Mouse (Mus musculus): ENCODE measurements around the gene L1td1.
"Not testable (repeated sequence)": the region's sequence is repeated elsewhere in the genome, so short reads cannot be mapped to it uniquely, and the experiment has no call there.

Gene L1td1

GRCm38 (mm10) chr4:98726590-98727237 lies at the start of gene L1td1:
Gene L1td1 (plus strand): TSS chr4:98726734.
- no peak for DNase-seq

- DNase-seq, result no peak
Measured at GRCm38 (mm10) chr4:98677506-98677905, 49.0 kb upstream of the L1td1 start.

- DNase-seq, result no peak
Measured at GRCm38 (mm10) chr4:98686678-98687267, 39.8 kb upstream of the L1td1 start.

- DNase-seq, result no peak
Measured at GRCm38 (mm10) chr4:98688116-98688515, 38.4 kb upstream of the L1td1 start.

GRCm38 (mm10) chr4:98688520-98688919 lies 38.0 kb upstream of the L1td1 start:
- DNase-seq, result no peak

GRCm38 (mm10) chr4:98689988-98690387 lies 36.5 kb upstream of the L1td1 start:
- DNase-seq, result peak in 1 of 2 experiments; percentile 31

- DNase-seq, result no peak
Measured at GRCm38 (mm10) chr4:98693465-98694185, 32.9 kb upstream of the L1td1 start.

GRCm38 (mm10) chr4:98697932-98698331 lies 28.6 kb upstream of the L1td1 start:
- DNase-seq, result no peak

GRCm38 (mm10) chr4:98698921-98699320 lies 27.6 kb upstream of the L1td1 start:
- DNase-seq, result no peak

GRCm38 (mm10) chr4:98700156-98700555 lies 26.4 kb upstream of the L1td1 start:
- no peak for DNase-seq

GRCm38 (mm10) chr4:98702201-98702894 lies 24.2 kb upstream of the L1td1 start:
- DNase-seq, result peak; percentile 76 to 88

GRCm38 (mm10) chr4:98710891-98711290 lies 15.6 kb upstream of the L1td1 start:
- no peak for DNase-seq

GRCm38 (mm10) chr4:98717735-98718546 lies 8.6 kb upstream of the L1td1 start:
- no peak for DNase-seq

- DNase-seq, result no peak
Measured at GRCm38 (mm10) chr4:98718547-98718917, 8.0 kb upstream of the L1td1 start.

- DNase-seq, result peak; percentile 75 to 76
Measured at GRCm38 (mm10) chr4:98722454-98722853, 4.1 kb upstream of the L1td1 start.

- DNase-seq, result not testable (repeated sequence)
Measured at GRCm38 (mm10) chr4:98724682-98725081, 1.9 kb upstream of the L1td1 start.

GRCm38 (mm10) chr4:98725439-98725838 lies 1.1 kb upstream of the L1td1 start:
- no peak for DNase-seq

GRCm38 (mm10) chr4:98727295-98727958 lies 893 bp downstream of the L1td1 start:
- DNase-seq, result no peak

GRCm38 (mm10) chr4:98727959-98728347 lies 1.4 kb downstream of the L1td1 start:
- no peak for DNase-seq

GRCm38 (mm10) chr4:98728716-98729115 lies 2.2 kb downstream of the L1td1 start:
- no peak for DNase-seq

- no peak for DNase-seq
Measured at GRCm38 (mm10) chr4:98733660-98734059, 7.1 kb downstream of the L1td1 start.

GRCm38 (mm10) chr4:98739753-98740152 lies 13.2 kb downstream of the L1td1 start:
- DNase-seq, result no peak
